Mouse (Mus musculus): ENCODE results near the gene Crebrf. TPM values are rescaled to one million over a fixed set of nuclear protein-coding genes. Genes with fewer than 3 reads are reported as not detected.
A peak's percentile ranks its signal among the peaks of the same experiment; 100 is the strongest.

The Crebrf gene
- polyA plus RNA-seq, 1 experiment from 2014 or later, result 5.9 TPM

DNA sequence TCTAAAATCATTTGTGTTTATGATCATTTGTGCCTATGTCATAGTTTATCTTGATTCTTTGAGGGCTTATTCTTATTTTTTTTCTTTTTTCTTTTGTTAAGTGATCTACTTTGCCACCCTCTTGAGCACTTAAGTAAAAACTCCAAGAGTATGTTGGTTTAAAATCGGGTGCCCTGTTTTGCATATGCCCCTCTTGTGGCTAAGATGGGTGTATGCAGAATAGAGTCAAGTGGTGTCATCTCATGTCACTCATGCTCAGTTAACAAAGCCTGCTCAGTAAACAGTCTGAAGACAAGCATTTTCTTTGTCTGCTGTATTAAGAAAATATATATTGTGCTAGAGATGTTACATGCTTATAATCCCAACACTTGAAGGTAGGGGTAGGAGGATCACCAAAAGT, 27.8 kb downstream of the Crebrf start:
- Histone ChIP-seq H3K4me1 (ENCODE audit: control insufficient read depth, low read depth, low read length) (no peaks in the 10 kb centered on the region), H3K27ac (ENCODE audit: low read length) (no peak overlapping the region), H3K4me2 (ENCODE audit: low read depth, low read length) (no peak overlapping the region), H3K9ac (ENCODE audit: low read depth, low read length) (no peak overlapping the region), H3K36me3 (ENCODE audit: control insufficient read depth, insufficient read depth) (0 out of 2 replicates have a peak, but pooled peaks cover 2% of the 10 kb centered on the region), H3K27me3 (ENCODE audit: control insufficient read depth, insufficient read depth, low read depth, low read length) (no peaks in the 10 kb centered on the region), H3K4me3 (ENCODE audit: low read depth, low read length) (no peak overlapping the region), H3K9me3 (replicated peaks; ENCODE audit: control insufficient read depth, low read length) (no peaks in the 10 kb centered on the region)
- whole genome bisulfite sequencing (ENCODE audit: insufficient replicate concordance), result 49% methylated on average over 1 of the region's 1 CpGs
- no peak for ATAC-seq (ENCODE audit: low read depth)

GRCm38 (mm10) chr17:26749975-26750374, 34.5 kb downstream of the Crebrf start:
- no peak for ATAC-seq (ENCODE audit: low read depth)
- WGBS (ENCODE audit: insufficient replicate concordance), result 54% methylated on average over 3 of the region's 3 CpGs
- Histone ChIP-seq H3K4me1 (ENCODE audit: control insufficient read depth, low read depth, low read length) (no peaks in the 10 kb centered on the region), H3K9me3 (replicated peaks; ENCODE audit: control insufficient read depth, low read length) (no peaks in the 10 kb centered on the region), H3K27ac (ENCODE audit: low read length) (no peak overlapping the region), H3K9ac (ENCODE audit: low read depth, low read length) (no peak overlapping the region), H3K4me2 (ENCODE audit: low read depth, low read length) (no peak overlapping the region), H3K4me3 (ENCODE audit: low read depth, low read length) (no peak overlapping the region), H3K36me3 (ENCODE audit: control insufficient read depth, insufficient read depth) (no peaks in the 10 kb centered on the region), H3K27me3 (ENCODE audit: control insufficient read depth, insufficient read depth, low read depth, low read length) (no peaks in the 10 kb centered on the region)

GRCm38 (mm10) chr17:26752297-26752696, 36.8 kb downstream of the Crebrf start:
- Histone ChIP-seq H3K27ac (ENCODE audit: low read length) (no peak overlapping the region), H3K36me3 (ENCODE audit: control insufficient read depth, insufficient read depth) (no peaks in the 10 kb centered on the region), H3K9me3 (replicated peaks; ENCODE audit: control insufficient read depth, low read length) (no peaks in the 10 kb centered on the region), H3K4me2 (ENCODE audit: low read depth, low read length) (no peak overlapping the region), H3K4me1 (ENCODE audit: control insufficient read depth, low read depth, low read length) (no peaks in the 10 kb centered on the region), H3K9ac (ENCODE audit: low read depth, low read length) (no peak overlapping the region), H3K27me3 (ENCODE audit: control insufficient read depth, insufficient read depth, low read depth, low read length) (no peaks in the 10 kb centered on the region), H3K4me3 (ENCODE audit: low read depth, low read length) (no peak overlapping the region)
- 26% methylated on average over 1 of the region's 1 CpGs for WGBS (ENCODE audit: insufficient replicate concordance)
- no peak for ATAC-seq (ENCODE audit: low read depth)

- Histone ChIP-seq H3K27me3 (ENCODE audit: control insufficient read depth, insufficient read depth, low read depth, low read length) (no peaks in the 10 kb centered on the region), H3K4me3 (ENCODE audit: low read depth, low read length) (no peak overlapping the region), H3K36me3 (ENCODE audit: control insufficient read depth, insufficient read depth) (no peaks in the 10 kb centered on the region), H3K9me3 (replicated peaks; ENCODE audit: control insufficient read depth, low read length) (no peaks in the 10 kb centered on the region), H3K9ac (ENCODE audit: low read depth, low read length) (no peak overlapping the region), H3K27ac (ENCODE audit: low read length) (no peak overlapping the region), H3K4me1 (ENCODE audit: control insufficient read depth, low read depth, low read length) (no peaks in the 10 kb centered on the region), H3K4me2 (ENCODE audit: low read depth, low read length) (no peak overlapping the region)
- no peak for ATAC-seq (ENCODE audit: low read depth)
- 70% methylated on average over 2 of the region's 2 CpGs for WGBS (ENCODE audit: insufficient replicate concordance)
These were observed 38.0 kb downstream of the Crebrf start for GRCm38 (mm10) chr17:26753476-26753875.

DNA sequence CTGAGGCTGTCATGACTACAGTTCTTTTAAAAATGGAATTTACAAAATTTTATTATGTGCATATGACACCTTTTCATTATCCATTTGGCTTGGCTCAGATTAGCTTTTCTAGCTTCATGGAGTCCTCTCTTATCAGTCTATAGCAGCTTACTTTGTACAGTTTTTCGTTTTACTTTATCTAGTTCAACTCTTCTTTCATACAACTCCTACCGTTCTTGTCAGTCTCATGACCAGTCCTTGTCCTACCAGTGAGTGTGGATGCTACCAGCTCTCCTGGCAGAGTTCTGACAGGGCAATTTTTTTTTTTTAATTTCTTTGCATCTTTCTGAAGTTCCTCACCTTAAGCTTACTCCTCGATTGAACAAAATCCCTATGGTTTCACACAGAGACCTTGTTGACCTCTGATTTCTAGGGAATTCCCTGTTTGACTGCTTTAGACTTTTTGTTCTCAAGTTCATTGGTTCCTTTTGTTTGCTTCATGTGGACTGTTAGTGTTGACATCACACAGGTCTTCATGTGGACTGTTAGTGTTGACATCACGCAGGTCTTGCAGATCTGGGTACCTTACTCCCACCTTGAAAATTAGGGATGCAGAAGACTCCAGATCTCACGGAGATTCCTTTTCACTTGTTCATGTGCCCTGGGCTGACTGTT, 51.8 kb downstream of the Crebrf start:
- WGBS (ENCODE audit: insufficient replicate concordance), result 43% methylated on average over 5 of the region's 5 CpGs
- Histone ChIP-seq H3K9me3 (replicated peaks; ENCODE audit: control insufficient read depth, low read length) (no peaks in the 10 kb centered on the region), H3K27me3 (ENCODE audit: control insufficient read depth, insufficient read depth, low read depth, low read length) (no peaks in the 10 kb centered on the region), H3K36me3 (ENCODE audit: control insufficient read depth, insufficient read depth) (peaks cover 5% of the 10 kb centered on the region; the same call in 1 of the 2 replicates), H3K4me2 (ENCODE audit: low read depth, low read length) (peak overlapping the region; percentile 12; the same call in 1 of the 2 replicates), H3K27ac (ENCODE audit: low read length) (peak overlapping the region; percentile 61), H3K4me3 (ENCODE audit: low read depth, low read length) (no peak overlapping the region), H3K9ac (ENCODE audit: low read depth, low read length) (no peak overlapping the region), H3K4me1 (ENCODE audit: control insufficient read depth, low read depth, low read length) (peaks cover 13% of the 10 kb centered on the region)
- peak; percentile 88 for ATAC-seq (ENCODE audit: low read depth)

- Histone ChIP-seq H3K4me3 (ENCODE audit: low read depth, low read length) (no peak overlapping the region), H3K27me3 (ENCODE audit: control insufficient read depth, insufficient read depth, low read depth, low read length) (no peaks in the 10 kb centered on the region), H3K4me1 (ENCODE audit: control insufficient read depth, low read depth, low read length) (peaks cover 13% of the 10 kb centered on the region), H3K4me2 (ENCODE audit: low read depth, low read length) (peak overlapping the region; percentile 12; the same call in 1 of the 2 replicates), H3K27ac (ENCODE audit: low read length) (peak overlapping the region; percentile 61), H3K36me3 (ENCODE audit: control insufficient read depth, insufficient read depth) (peaks cover 5% of the 10 kb centered on the region; the same call in 1 of the 2 replicates), H3K9ac (ENCODE audit: low read depth, low read length) (no peak overlapping the region), H3K9me3 (replicated peaks; ENCODE audit: control insufficient read depth, low read length) (no peaks in the 10 kb centered on the region)
- 71% methylated on average over 2 of the region's 2 CpGs for WGBS (ENCODE audit: insufficient replicate concordance)
- no peak for ATAC-seq (ENCODE audit: low read depth)
These were observed 52.3 kb downstream of the Crebrf start for GRCm38 (mm10) chr17:26767754-26768124.

GRCm38 (mm10) chr17:26776211-26776610, 60.8 kb downstream of the Crebrf start:
- Histone ChIP-seq H3K4me1 (ENCODE audit: control insufficient read depth, low read depth, low read length) (peaks cover 19% of the 10 kb centered on the region), H3K27ac (ENCODE audit: low read length) (no peak overlapping the region), H3K27me3 (ENCODE audit: control insufficient read depth, insufficient read depth, low read depth, low read length) (no peaks in the 10 kb centered on the region), H3K4me3 (ENCODE audit: low read depth, low read length) (no peak overlapping the region), H3K9ac (ENCODE audit: low read depth, low read length) (no peak overlapping the region), H3K36me3 (ENCODE audit: control insufficient read depth, insufficient read depth) (no peaks in the 10 kb centered on the region), H3K9me3 (replicated peaks; ENCODE audit: control insufficient read depth, low read length) (no peaks in the 10 kb centered on the region), H3K4me2 (ENCODE audit: low read depth, low read length) (no peak overlapping the region)
- ATAC-seq (ENCODE audit: low read depth), result no peak
- WGBS (ENCODE audit: insufficient replicate concordance), result 41% methylated on average over 10 of the region's 10 CpGs

DNA sequence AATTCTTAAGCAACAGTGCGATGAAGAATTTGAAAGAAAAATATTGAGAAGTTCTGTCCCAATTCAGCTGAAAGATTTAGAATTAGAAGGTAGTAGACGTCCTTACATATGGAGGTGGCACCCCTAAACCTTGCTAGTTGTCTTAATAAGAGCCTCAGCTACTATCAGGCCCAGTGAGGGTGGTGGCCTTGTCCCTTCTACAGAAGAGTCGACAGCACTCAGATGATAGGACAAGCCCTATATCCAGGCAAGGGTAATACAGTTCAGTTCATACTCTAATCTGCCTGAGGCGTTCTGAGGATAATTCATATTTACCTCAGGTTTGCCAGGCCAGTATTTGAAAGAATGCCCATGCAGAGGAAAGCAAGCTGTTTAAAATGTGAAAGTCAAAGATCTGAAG, 62.6 kb downstream of the Crebrf start:
- H3K27me3 ChIP-seq (ENCODE audit: control insufficient read depth, insufficient read depth, low read depth, low read length), result no peaks in the 10 kb centered on the region
- ATAC-seq (ENCODE audit: low read depth), result no peak
- H3K27ac ChIP-seq (ENCODE audit: low read length), result no peak overlapping the region
- H3K9ac ChIP-seq (ENCODE audit: low read depth, low read length), result no peak overlapping the region
- peaks cover 29% of the 10 kb centered on the region for H3K4me1 ChIP-seq (ENCODE audit: control insufficient read depth, low read depth, low read length)
- H3K9me3 ChIP-seq (replicated peaks; ENCODE audit: control insufficient read depth, low read length), result no peaks in the 10 kb centered on the region
- H3K4me2 ChIP-seq (ENCODE audit: low read depth, low read length), result no peak overlapping the region
- H3K36me3 ChIP-seq (ENCODE audit: control insufficient read depth, insufficient read depth), result no peaks in the 10 kb centered on the region
- WGBS (ENCODE audit: insufficient replicate concordance), result 55% methylated on average over 4 of the region's 4 CpGs
- no peak overlapping the region for H3K4me3 ChIP-seq (ENCODE audit: low read depth, low read length)

DNA sequence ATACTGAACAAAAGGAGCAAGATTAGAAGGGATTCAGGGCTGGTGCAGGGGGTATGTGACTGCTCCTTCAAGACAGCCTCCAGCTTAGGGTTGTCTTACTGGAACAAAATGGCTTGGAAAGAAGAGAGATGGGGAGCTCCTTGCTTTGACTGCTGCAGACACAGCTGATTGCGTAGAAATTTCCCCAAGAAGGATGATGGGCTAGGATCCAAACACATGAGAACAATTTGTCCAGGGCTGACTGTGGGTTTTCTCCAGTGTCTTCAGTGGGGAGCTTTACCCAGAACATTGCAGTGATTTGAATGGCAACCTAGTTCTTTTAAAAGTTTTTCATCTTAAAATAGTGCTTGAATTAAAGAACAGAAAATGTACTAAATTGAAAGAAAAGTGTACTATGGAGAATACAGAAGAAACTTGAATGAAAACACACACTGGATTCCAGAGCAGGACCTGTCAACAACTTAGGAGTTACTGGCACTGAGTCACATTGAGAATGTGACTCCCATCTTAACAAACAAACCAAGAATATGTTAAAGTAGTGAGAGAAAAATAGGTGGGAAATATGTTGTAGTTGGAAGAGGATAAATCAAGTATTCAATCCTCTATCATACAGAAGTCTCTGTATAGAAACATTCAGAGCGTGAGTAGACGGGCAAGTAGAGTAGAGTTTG, 63.1 kb downstream of the Crebrf start:
- no peak overlapping the region for H3K27ac ChIP-seq (ENCODE audit: low read length)
- H3K36me3 ChIP-seq (ENCODE audit: control insufficient read depth, insufficient read depth), result peaks cover 2% of the 10 kb centered on the region
- H3K4me1 ChIP-seq (ENCODE audit: control insufficient read depth, low read depth, low read length), result peaks cover 29% of the 10 kb centered on the region
- no peak for ATAC-seq (ENCODE audit: low read depth)
- H3K27me3 ChIP-seq (ENCODE audit: control insufficient read depth, insufficient read depth, low read depth, low read length), result no peaks in the 10 kb centered on the region
- no peaks in the 10 kb centered on the region for H3K9me3 ChIP-seq (replicated peaks; ENCODE audit: control insufficient read depth, low read length)
- H3K4me2 ChIP-seq (ENCODE audit: low read depth, low read length), result no peak overlapping the region
- no peak overlapping the region for H3K9ac ChIP-seq (ENCODE audit: low read depth, low read length)
- H3K4me3 ChIP-seq (ENCODE audit: low read depth, low read length), result no peak overlapping the region
- WGBS (ENCODE audit: insufficient replicate concordance), result 87% methylated on average over 3 of the region's 3 CpGs

Data from liver, embryonic 16.5 days (tissue).